Mouse (Mus musculus) embryonic facial prominence, embryonic 10.5 days (tissue): ENCODE measurements around the gene Mettl21a. TPM values are rescaled to one million over a fixed set of nuclear protein-coding genes. Genes with fewer than 3 reads are reported as not detected.
A peak's percentile ranks its signal among the peaks of the same experiment; 100 is the strongest.
"Not testable (repeated sequence)": the region's sequence is repeated elsewhere in the genome, so short reads cannot be mapped to it uniquely, and the experiment has no call there.

Experiments used
- DNase-seq: peaks from one replicate; pipeline ENCODE4 v3.0.0-alpha.2; 2017; ENCODE audit warnings: low spot score
- H3K27ac ChIP-seq: fragments of 300-500 bp; sonication (generic); replicated peaks from 2 replicates; pipeline ENCODE4 v1.5.1; 2016; ENCODE audit warnings: mild to moderate bottlenecking
- H3K27me3 ChIP-seq: fragments of 300-500 bp; sonication (generic); replicated peaks from 2 replicates; pipeline ENCODE4 v1.6.1; 2016; ENCODE audit warnings: low read depth, mild to moderate bottlenecking; ENCODE audit not compliant: poor library complexity, severe bottlenecking
- H3K36me3 ChIP-seq: fragments of 300-500 bp; sonication (generic); replicated peaks from 2 replicates; pipeline ENCODE4 v1.6.1; 2016; ENCODE audit warnings: mild to moderate bottlenecking, moderate library complexity
- H3K4me1 ChIP-seq: fragments of 300-500 bp; sonication (generic); 2 replicates; pipeline ENCODE4 v1.6.1; 2016
- H3K4me3 ChIP-seq: fragments of 300-500 bp; sonication (generic); 2 replicates; pipeline ENCODE4 v1.5.1; 2016; ENCODE audit warnings: mild to moderate bottlenecking, moderate library complexity
- H3K9me3 ChIP-seq: fragments of 300-500 bp; sonication (generic); 2 replicates; pipeline ENCODE4 v1.6.1; 2016; ENCODE audit warnings: mild to moderate bottlenecking
- WGBS: fragments of 180-500 bp; shearing (Covaris S2); methylation state at CpG from one replicate; pipeline ENCODE4 v1.1.7; 2016; 5-methylcytosine and 5-hydroxymethylcytosine counted together
- polyA plus RNA-seq: library from polyadenylated mRNA; unstranded; fragments of >200 nt; fragmentation: Nextera tagmentation; extraction: Ambion mirVana; gene quantifications from 2 replicates; pipeline ENCODE4 v1.2.1, GENCODE M21; 2016

The Mettl21a gene
- polyA plus RNA-seq, 1 experiment from 2014 or later, result 20.9 TPM

DNA sequence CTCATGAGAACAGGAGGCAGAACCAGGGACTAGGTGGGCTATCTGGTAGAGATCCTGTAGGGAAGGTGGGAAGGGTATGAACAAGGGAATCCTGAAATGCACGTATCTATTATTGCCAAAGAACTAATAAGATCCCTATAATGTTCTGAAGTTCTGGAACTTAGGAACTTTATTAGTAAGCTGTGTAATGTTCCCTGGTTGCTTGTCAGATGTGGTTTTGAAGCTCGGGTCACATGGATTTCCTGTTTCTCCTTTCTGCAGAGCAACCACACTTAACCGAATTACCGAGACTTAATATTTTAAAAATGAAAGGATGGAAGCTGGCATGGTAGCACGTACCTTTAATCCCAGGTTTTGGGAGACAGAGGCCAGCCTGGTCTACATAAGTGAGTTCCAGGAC, 13.7 kb downstream of the Mettl21a start:
- WGBS, result 92% methylated on average over 5 of the region's 5 CpGs
- no peak for DNase-seq
- no peak overlapping the region for H3K27ac ChIP-seq

DNA sequence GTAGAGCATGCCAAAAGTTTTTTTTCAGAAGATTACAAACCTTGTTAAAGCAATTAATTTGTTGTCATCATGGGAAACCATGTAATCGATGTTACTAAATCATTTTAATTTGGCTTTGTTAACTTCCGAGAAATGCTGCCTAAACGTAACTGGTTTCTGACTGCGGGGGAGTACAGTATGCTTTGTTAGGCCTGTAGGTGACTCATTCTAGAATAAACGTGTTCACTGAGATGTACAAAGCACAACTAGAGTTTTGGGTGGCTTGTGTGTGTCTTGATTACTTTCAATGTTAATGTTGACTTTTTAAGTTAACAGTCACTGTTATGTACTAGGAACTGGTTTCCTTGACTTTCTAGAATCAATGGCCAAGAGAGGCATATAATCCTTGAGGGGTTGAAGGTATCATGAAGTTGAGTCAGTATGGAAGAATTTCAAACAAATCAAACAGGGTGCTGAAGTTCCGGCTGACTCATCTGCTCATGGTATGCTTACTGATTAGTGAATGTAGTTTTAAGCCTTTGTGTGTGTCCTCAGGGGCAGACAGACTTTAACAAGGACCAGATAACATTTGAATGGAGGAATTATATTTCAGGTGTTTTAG, 15.7 kb downstream of the Mettl21a start:
- 92% methylated on average over 6 of the region's 6 CpGs for WGBS
- Histone ChIP-seq H3K27ac (no peak overlapping the region), H3K4me3 (no peak overlapping the region), H3K36me3 (peaks cover 75% of the 10 kb centered on the region), H3K9me3 (no peaks in the 10 kb centered on the region), H3K4me1 (no peaks in the 10 kb centered on the region), H3K27me3 (no peaks in the 10 kb centered on the region)
- no peak for DNase-seq

More for the DNA sequence above, 13.7 kb downstream of the Mettl21a start:
- peaks cover 74% of the 10 kb centered on the region for H3K36me3 ChIP-seq
- no peak overlapping the region for H3K4me3 ChIP-seq
- no peaks in the 10 kb centered on the region for H3K27me3 ChIP-seq
- no peaks in the 10 kb centered on the region for H3K4me1 ChIP-seq
- H3K9me3 ChIP-seq, result no peaks in the 10 kb centered on the region

DNA sequence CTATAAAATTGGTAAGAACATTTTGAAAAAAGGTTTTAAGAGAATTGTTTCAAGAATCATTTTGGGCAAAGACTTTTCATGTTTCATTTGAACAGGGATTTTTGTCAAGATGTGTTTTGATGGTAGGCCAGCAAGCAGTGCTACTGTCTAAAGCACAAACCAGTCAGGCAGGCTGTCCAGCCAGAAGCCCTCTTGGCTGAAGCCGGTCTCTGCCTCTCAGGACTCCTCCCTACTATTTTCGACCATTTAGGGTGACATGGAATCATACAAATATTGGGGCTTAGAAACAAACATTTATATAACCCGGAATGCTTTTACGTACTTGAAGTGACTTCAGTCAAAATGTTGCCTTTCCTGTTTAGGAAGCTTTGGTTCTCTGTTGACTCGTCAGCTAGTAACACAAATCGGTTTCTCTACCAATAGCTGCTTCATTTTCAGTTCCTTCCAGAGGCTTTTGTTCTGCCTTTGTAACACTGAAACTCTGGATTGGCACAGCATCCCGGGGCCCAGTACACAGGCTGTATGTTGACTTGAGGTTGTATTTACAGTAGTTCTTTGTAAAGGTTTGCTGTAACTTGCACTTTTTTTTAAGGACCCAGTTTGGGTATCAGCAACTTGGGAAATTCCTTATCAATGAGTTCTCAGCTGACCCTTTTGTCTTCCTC, 16.5 kb downstream of the Mettl21a start:
- peaks cover 75% of the 10 kb centered on the region for H3K36me3 ChIP-seq
- no peaks in the 10 kb centered on the region for H3K27me3 ChIP-seq
- H3K27ac ChIP-seq, result no peak overlapping the region
- WGBS, result 93% methylated on average over 7 of the region's 7 CpGs
- no peaks in the 10 kb centered on the region for H3K4me1 ChIP-seq
- H3K9me3 ChIP-seq, result no peaks in the 10 kb centered on the region
- no peak for DNase-seq
- H3K4me3 ChIP-seq, result no peak overlapping the region

DNA sequence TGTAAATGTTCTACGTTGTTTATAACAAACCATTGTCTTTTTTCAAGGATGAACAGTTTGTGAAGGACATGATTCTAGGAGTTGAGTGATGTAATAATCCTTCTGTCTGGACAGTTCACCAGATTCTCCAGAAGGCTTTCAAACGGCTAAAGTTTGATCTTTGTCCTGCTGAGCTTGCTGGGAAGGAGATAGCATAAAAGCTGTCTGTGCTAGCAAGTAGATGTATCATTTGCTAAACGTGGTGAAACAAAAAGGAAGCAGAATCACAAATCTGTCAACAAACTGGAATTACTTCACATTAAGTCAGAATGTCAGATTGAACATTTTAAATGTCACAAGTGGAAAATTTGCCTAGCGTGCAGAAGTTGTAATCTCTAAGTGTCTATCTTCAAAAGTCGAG, 18.1 kb downstream of the Mettl21a start:
- Histone ChIP-seq H3K9me3 (no peaks in the 10 kb centered on the region), H3K36me3 (peaks cover 73% of the 10 kb centered on the region), H3K4me1 (no peaks in the 10 kb centered on the region), H3K27ac (no peak overlapping the region), H3K4me3 (no peak overlapping the region), H3K27me3 (no peaks in the 10 kb centered on the region)
- DNase-seq, result no peak
- WGBS, result 74% methylated on average over 5 of the region's 5 CpGs

DNA sequence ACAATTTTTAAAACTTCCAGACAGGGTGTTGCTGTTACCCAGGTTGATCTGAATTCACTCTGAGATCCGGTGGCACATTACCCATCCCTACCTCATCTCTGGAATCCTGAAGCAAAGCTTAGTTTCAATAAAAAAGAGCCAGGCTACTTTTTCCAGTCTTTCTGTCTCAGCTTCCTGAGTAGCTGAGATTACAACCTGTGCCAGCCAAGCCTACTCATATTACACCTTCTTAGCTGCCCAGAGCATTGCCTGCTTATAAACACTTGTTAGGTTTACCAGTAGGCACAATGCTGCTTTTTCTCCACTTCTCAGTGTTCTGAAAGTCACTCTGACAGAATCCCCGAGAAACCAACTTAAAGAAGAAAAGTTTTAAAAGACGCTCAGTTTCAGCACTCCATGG, 38.2 kb downstream of the Mettl21a start:
- WGBS, result 91% methylated on average over 3 of the region's 3 CpGs
- Histone ChIP-seq H3K4me3 (no peak overlapping the region), H3K4me1 (peaks cover 10% of the 10 kb centered on the region; the same call in 1 of the 2 replicates), H3K9me3 (no peaks in the 10 kb centered on the region), H3K36me3 (peaks cover 85% of the 10 kb centered on the region), H3K27ac (no peak overlapping the region), H3K27me3 (no peaks in the 10 kb centered on the region)
- no peak for DNase-seq

DNA sequence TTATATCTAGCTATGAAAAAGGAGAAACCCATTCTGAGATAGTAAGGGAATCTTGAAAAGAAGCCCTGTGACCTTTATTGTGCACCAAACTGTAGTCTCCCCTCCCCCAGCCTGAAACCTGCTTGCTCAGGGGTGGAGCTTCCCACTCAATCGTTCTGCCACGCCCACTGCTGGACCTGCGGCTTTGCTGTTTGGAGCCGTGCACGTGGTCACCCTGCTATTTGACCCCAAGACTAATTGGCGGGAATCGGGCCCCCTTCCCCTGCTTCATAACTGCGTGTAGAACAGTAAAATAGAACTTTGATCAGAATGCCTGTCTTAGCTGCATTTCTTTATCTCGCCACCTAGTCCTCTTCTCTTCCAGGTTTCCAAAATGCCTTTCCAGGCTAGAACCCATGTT, 39.1 kb downstream of the Mettl21a start:
- H3K4me1 ChIP-seq, H3K9me3 ChIP-seq, H3K27ac ChIP-seq, H3K4me3 ChIP-seq, H3K27me3 ChIP-seq: not testable (repeated sequence)
- DNase-seq, result peak; percentile 40
- H3K36me3 ChIP-seq, result peaks cover 90% of the 10 kb centered on the region
- 43% methylated on average over 9 of the region's 9 CpGs for WGBS

DNA sequence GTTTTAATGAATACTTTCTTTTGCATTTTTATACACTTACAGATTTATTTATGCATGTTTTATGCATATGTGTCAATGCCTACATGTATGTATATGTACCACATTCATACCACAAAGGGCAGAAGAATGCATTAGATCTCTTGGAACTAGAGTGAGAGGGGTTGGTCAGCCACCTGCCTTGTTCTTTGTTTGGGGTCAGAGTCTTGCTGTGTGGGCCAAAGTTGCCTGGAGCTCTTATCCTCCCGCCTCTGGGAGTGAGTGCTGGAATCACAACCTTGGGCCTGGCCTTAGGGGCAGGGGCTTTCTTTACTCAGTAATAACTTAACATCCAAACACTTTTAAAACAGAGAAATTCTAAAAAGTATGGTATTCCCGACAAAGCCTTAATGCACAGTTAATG, 40.3 kb downstream of the Mettl21a start:
- Histone ChIP-seq H3K4me1 (peaks cover 10% of the 10 kb centered on the region; the same call in 1 of the 2 replicates), H3K9me3 (no peaks in the 10 kb centered on the region), H3K27ac (no peak overlapping the region), H3K27me3 (no peaks in the 10 kb centered on the region), H3K4me3 (no peak overlapping the region), H3K36me3 (peaks cover 93% of the 10 kb centered on the region)
- WGBS, result 73% methylated on average over 2 of the region's 2 CpGs
- DNase-seq, result no peak

DNA sequence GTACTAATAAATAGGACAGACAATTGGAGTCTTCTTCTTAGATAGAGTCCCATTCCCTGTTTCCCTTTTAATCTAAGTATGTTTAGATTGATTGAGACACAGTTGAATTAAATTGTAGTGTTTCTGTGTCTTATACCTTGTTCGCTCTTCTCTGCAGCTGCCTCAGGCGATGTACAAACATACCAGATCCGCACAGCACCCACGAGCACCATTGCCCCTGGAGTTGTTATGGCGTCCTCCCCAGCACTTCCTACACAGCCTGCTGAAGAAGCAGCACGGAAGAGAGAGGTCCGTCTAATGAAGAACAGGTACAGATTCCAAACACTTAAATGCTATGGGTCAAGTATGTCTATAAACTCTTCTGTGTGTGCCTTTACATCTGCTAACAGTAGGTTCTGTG, 41.0 kb downstream of the Mettl21a start:
- WGBS, result 83% methylated on average over 7 of the region's 7 CpGs
- H3K4me3 ChIP-seq, result no peak overlapping the region
- no peak for DNase-seq
- H3K27me3 ChIP-seq, result no peaks in the 10 kb centered on the region
- peaks cover 93% of the 10 kb centered on the region for H3K36me3 ChIP-seq
- no peaks in the 10 kb centered on the region for H3K9me3 ChIP-seq
- H3K27ac ChIP-seq, result no peak overlapping the region
- H3K4me1 ChIP-seq, result peaks cover 10% of the 10 kb centered on the region; the same call in 1 of the 2 replicates

DNA sequence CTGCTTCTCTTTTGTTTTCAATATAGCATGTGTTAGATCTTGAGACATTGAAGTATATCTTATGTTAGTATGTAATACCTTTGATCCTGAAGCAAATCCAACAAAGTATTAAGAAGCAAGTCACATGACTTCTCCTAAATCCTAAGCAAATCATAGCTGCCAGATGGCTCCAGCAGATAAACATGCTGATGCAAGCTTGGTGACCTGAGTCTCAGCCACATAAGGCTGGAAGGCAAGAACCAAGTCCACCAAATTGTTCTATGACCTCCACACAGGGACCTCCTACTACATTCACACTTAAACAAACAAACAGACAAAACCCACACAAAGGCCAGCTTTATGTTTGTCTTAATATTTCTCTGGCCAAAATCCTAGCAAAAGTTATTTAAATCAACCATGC, 48.8 kb downstream of the Mettl21a start:
- Histone ChIP-seq H3K4me1 (no peaks in the 10 kb centered on the region), H3K27ac (no peak overlapping the region), H3K9me3 (no peaks in the 10 kb centered on the region), H3K36me3 (peaks cover 90% of the 10 kb centered on the region), H3K4me3 (no peak overlapping the region), H3K27me3 (no peaks in the 10 kb centered on the region)
- no peak for DNase-seq

DNA sequence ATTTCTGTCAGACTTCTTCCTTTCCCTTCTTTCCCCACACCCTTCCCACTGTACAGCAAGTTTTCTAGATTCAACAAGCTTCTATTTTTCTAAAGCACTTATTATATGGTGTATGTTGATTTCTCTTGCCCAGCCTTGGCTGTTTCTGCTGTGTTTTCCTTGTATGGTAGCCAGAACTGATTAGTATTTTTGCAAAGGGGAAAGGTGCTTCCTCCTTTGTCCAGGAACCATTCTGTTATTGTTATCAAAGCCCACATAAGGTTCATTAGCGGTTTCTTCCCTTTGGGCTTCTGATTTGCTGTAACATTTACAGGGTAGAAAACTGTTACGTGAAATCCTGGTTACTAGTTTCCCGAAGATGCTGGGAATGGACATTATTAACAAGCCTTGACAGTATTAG, 56.9 kb downstream of the Mettl21a start:
- no peak for DNase-seq

More for the DNA sequence above, 56.9 kb downstream of the Mettl21a start:
- Histone ChIP-seq H3K4me1 (no peaks in the 10 kb centered on the region), H3K36me3 (peaks cover 79% of the 10 kb centered on the region), H3K9me3 (no peaks in the 10 kb centered on the region), H3K4me3 (no peak overlapping the region), H3K27me3 (no peaks in the 10 kb centered on the region), H3K27ac (no peak overlapping the region)
- whole genome bisulfite sequencing, result 97% methylated on average over 3 of the region's 3 CpGs

Other genes starting within 250 kb of the Mettl21a start
- 48.4 and 48.5 TPM in 2 replicates for gene Creb1, start 84.6 kb downstream of the Mettl21a start, polyA plus RNA-seq
- 5.8 and 6.1 TPM in 2 replicates for gene Ccnyl1, start 73.2 kb upstream of the Mettl21a start, polyA plus RNA-seq
- 1.8 and 2.0 TPM in 2 replicates for gene Fzd5, start 120.5 kb upstream of the Mettl21a start, polyA plus RNA-seq